Mouse (Mus musculus) olfactory bulb, adult 2 months (tissue): ENCODE data around the gene Spty2d1. TPM values are rescaled to one million over a fixed set of nuclear protein-coding genes. Genes with fewer than 3 reads are reported as not detected.

Source experiments
- H3K27ac ChIP-seq: fragments of 200-500 bp; 2 replicates; pipeline ENCODE4 v1.5.1; 2012; ENCODE audit warnings: low read depth, low read length; ENCODE audit not compliant: insufficient read depth
- H3K4me1 ChIP-seq: fragments of 200-500 bp; 2 replicates; pipeline ENCODE4 v1.6.1; 2012; ENCODE audit warnings: low read length; ENCODE audit not compliant: control insufficient read depth, insufficient read depth
- H3K4me3 ChIP-seq: fragments of 200-500 bp; 2 replicates; pipeline ENCODE4 v1.5.1; 2012; ENCODE audit warnings: mild to moderate bottlenecking, low read depth, low read length, moderate library complexity; ENCODE audit not compliant: insufficient read depth
- CTCF ChIP-seq: fragments of 200-500 bp; IDR thresholded peaks from 2 replicates; pipeline ENCODE4 v1.5.1; 2012; ENCODE audit warnings: low read depth, mild to moderate bottlenecking, low read length, moderate library complexity; ENCODE audit not compliant: insufficient read depth
- POLR2A ChIP-seq: fragments of 200-500 bp; IDR thresholded peaks from 2 replicates; pipeline ENCODE4 v1.6.1; 2012; ENCODE audit warnings: mild to moderate bottlenecking, low read depth, low read length, moderate library complexity; ENCODE audit not compliant: insufficient read depth
- WGBS: fragments of 180-500 bp; shearing (Covaris S2); methylation state at CpG from one replicate; pipeline ENCODE4 v1.1.7; 2018; 5-methylcytosine and 5-hydroxymethylcytosine counted together
- polyA plus RNA-seq: library from polyadenylated mRNA; stranded (reverse); fragments of >200 nt; gene quantifications from 2 replicates; pipeline ENCODE4 v1.2.4, GENCODE M21; 2012; ENCODE audit warnings: low replicate concordance; ENCODE audit not compliant: missing spikeins, insufficient read depth, insufficient read length

Gene Spty2d1
- polyA plus RNA-seq: not detected in 2 replicates

DNA sequence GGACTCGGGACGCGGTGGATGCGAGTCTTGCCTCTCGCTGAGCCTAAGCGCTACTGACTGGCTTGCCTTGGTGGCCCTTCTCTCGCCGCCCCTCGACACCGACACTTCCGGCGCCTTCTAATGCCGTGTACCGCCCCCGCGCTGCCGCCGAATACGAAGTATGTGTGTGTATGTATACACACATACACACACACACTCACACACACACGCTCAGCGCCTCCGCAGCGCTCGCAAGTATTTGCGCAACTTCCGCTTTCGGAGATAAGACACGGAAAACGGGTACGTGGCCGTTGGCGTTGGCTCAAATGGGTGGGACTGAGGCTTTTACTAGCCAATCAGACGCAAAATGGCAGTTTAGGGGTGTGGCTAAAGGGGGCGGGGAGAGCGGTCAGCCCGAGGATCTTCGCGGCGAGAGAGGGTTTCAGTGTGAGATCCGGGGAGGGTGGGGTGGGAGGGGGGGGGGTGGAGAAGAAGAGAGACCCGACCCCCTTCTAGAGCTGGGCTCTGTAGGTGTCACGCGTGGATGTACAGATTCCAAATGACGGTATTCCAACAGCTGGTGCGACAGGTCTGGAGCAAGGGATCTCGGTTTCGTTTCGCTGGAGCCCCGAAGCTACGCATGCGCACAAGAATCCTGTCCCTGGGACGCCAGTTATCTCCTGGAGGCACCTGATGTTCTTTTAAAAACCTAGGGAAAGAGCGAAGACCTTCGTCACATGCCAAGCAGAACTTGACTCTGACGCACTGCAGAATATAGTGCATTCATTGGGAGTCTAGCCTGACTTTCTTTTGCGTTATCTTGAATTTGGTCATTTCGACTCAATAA, at the start of gene Spty2d1:
TSS of gene Spty2d1 (minus strand) at position 244 of the 826 bp plus-strand sequence.
- peak within 1 kb of the TSS; percentile 89 for H3K4me3 ChIP-seq
- H3K4me1 ChIP-seq: peaks cover 5% of the 10 kb centered on the region
- under 1% methylated on average over 57 of the region's 57 CpGs for WGBS
- peak within 1 kb of the TSS; percentile 80 for H3K27ac ChIP-seq
- TF ChIP-seq POLR2A (peak; percentile 92), CTCF (no peak)

DNA sequence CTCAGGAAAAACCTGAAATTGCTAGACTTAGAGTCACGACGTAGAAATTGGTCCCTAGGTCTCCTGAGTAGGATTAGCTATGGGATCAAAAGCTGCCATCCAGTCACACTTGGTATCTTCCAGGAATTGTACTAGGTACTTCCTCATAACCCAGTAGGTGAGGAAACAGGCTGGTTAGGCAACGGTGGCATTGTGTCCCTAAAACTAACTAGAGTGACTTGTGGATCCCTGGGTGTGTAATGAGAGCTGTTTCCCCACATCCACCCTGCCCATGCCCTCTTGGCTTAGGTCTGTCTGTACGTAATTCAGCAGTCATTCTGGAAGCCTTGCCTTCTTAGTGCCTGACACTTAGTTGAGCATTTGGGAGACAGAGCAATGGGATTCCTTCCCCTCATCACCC, 48.1 kb upstream of the Spty2d1 start:
- Histone ChIP-seq H3K27ac (no peak overlapping the region), H3K4me3 (no peak overlapping the region), H3K4me1 (peaks cover 30% of the 10 kb centered on the region)
- WGBS: 87% methylated on average over 4 of the region's 4 CpGs
- no peak for TF ChIP-seq CTCF

DNA sequence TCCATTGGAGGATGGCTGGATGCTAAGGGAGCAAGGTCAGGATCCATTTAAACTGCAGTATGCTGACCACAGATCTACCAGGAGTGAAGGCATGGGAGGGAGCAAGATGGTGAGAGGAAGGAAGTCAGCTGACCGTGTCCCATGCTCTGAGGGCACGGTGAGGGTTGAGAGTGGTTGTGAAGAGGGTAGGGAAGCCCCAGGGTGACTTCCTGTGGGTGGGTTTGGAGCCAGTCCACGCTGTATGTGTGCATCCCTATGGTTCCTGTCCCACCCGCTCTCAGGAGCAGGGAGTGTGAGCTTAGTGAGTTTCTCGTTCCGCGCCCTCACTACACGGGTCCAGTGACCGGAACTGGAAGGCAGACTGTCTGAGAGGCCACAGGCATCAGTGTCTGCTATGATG, 47.5 kb upstream of the Spty2d1 start:
- 80% methylated on average over 9 of the region's 9 CpGs for WGBS
- Histone ChIP-seq H3K27ac (no peak overlapping the region), H3K4me3 (no peak overlapping the region), H3K4me1 (peaks cover 30% of the 10 kb centered on the region)
- TF ChIP-seq CTCF (no peak), POLR2A (no peak)

DNA sequence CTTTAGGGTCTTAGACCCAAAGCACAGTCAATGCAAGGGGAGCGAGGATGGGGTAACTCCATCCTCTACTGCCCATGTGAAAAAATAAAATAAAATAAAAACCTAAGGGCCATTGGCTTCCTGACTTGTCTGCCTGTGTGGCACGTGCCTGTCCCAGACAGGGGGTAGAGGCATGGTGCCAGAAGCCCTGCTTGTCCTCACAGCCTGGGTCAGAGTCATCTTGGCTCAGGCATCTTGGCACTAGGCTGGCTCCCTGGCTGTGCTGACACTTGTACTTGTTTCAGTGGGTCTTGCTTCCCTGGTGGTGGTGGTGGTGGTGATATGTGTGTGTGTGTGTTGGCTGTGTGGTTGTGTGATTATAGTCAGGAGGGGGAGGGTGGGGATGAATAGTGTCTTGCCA, 46.5 kb upstream of the Spty2d1 start:
- no peak overlapping the region for H3K27ac ChIP-seq
- H3K4me3 ChIP-seq: no peak overlapping the region
- peaks cover 30% of the 10 kb centered on the region for H3K4me1 ChIP-seq
- WGBS: 52% methylated on average over 2 of the region's 2 CpGs
- TF ChIP-seq POLR2A (no peak), CTCF (no peak)

DNA sequence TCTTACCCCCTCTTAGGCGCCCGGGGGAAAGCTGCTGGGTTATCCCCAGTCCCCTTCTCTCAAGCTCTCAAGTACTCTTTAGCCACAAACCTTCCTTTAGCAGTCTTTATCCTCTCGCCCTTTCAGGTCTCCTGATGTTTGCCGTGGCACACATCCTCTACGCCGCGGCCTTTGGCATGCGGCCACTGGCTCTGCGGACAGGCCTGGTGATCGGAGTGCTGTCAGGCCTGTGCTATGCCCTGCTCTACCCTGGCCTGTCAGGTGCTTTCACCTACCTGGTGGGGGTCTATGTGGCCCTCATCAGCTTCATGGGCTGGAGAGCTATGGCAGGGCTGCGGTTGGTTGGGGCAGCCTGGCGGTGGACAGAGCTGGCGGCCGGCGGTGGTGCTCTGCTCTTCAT, 45.1 kb upstream of the Spty2d1 start:
- H3K4me3 ChIP-seq: no peak overlapping the region
- no peak for TF ChIP-seq POLR2A
- no peak for TF ChIP-seq CTCF
- peaks cover 30% of the 10 kb centered on the region for H3K4me1 ChIP-seq
- no peak overlapping the region for H3K27ac ChIP-seq
- 87% methylated on average over 15 of the region's 15 CpGs for WGBS

DNA sequence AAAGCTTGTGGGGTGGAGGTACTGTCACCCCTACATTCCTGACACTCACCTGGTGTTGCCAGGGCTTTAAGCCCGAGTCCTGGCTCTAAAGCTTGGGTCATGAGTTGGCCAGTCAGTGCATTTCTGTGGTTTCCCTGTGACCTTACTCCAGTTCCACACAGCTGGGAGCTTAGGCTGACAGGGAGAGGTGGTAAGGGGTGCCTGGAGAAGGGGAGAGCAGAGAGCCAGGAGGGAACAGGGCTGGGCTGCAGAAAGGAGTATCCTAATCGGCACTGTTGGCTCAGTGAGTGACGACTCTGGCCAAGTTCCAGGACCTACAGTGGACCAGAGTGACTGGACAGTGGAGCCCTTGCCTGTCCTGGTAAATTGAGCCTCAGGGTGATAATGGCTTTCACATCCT, 44.1 kb upstream of the Spty2d1 start:
- 21% methylated on average over 3 of the region's 3 CpGs for WGBS
- Histone ChIP-seq H3K4me1 (peaks cover 30% of the 10 kb centered on the region), H3K27ac (peak overlapping the region; percentile 68), H3K4me3 (peak overlapping the region; percentile 11; the same call in 1 of the 2 replicates)
- TF ChIP-seq POLR2A (no peak), CTCF (no peak)

DNA sequence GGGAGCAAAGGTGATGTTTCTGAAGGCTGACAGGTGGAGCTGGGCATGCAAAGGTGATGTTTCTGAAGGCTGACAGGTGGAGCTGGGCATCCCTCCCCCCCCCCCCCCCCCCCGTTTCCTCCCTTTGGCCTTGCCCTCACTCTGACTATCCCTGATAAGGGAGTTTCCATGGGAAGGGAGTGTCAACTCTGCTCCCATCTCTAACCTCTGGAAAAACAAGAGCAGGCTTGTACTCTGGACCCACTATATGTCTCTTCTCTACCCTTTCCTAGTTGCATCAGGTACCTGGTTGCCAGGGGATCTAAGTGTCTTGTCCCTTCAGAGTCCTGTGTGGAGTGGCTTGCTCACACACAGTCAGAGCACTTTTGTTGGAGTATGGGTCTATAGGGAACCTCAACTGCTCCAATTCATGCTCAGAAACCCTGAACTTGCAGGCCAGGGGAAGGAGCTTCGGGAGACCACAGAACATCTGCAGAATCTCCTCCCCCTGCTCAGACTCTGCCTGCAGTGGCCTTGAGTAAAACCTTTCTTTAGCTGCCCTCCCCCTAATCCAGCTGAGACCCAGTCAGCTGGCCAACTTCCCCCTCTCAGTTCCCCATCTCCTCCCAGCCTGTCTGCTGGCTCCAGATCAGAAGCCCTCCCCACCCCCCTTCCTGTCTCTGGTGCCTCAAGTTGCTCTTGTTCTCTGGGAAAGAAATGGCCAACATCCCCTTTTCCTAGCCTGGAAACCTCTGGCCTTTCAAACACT, 43.4 kb upstream of the Spty2d1 start:
- 4% methylated on average over 2 of the region's 2 CpGs for WGBS
- H3K27ac ChIP-seq: peak overlapping the region; percentile 68
- TF ChIP-seq CTCF (no peak), POLR2A (no peak)
- H3K4me3 ChIP-seq: peak overlapping the region; percentile 91
- H3K4me1 ChIP-seq: peaks cover 30% of the 10 kb centered on the region

DNA sequence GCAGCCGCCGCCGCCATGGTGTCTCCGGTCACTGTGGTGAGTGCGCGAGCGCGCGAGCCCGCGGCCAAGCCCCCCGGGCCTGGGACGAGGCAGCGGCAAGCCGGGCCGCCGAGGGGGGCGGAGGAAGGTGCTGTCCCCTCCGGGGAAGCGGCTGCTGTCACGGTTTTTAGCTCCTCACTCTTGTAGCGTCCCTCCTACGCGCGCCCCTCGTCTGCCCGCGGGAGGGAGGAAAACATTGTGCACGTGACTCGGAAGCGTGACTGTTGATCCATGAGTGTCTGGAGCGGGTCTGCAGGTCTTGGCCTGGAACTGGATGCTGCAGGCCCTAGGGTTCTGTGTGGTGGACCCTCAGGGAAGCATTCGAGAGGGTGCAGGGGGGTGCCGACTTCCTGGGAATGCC, 42.6 kb upstream of the Spty2d1 start:
- Histone ChIP-seq H3K27ac (peak overlapping the region; percentile 93), H3K4me3 (peak overlapping the region; percentile 91), H3K4me1 (peaks cover 30% of the 10 kb centered on the region)
- WGBS: under 1% methylated on average over 34 of the region's 34 CpGs
- no peak for TF ChIP-seq POLR2A
- 0 out of 2 replicates have a peak, but pooled peaks have one; percentile 2 for TF ChIP-seq CTCF

DNA sequence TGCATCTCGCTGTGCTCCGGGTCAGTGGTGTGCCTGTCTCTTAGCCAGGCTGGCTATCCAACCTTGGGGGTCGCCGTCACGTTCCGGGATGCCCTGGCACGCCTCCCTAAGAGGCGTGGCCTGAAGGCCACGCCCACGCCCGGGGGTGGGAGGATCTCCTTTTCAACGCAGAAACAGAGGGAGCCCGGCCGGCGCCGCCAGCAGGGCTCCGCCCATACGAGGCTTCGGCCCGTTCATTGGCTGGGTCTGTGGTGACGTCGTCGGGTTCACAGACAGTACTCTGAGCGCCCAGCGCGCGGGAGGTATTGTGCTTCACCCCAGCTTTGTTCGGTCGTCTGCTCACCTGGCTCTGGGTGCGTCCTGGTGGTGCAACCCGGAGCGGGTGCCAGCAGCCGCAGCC, 42.2 kb upstream of the Spty2d1 start, which contains the start of gene Tmem86a:
TSS of gene Tmem86a (plus strand) at position 236 of the 400 bp plus-strand sequence.
- H3K27ac ChIP-seq: peak within 1 kb of the TSS; percentile 93
- TF ChIP-seq CTCF (0 out of 2 replicates have a peak, but pooled peaks have one; percentile 5), POLR2A (peak; percentile 75)

More for the DNA sequence above, 42.2 kb upstream of the Spty2d1 start, which contains the start of gene Tmem86a:
- H3K4me3 ChIP-seq: peak within 1 kb of the TSS; percentile 91
- WGBS: under 1% methylated on average over 33 of the region's 33 CpGs
- H3K4me1 ChIP-seq: peaks cover 30% of the 10 kb centered on the region
